Mouse (Mus musculus) large intestine, adult 2 months (tissue): ENCODE results near the gene Usp7. TPM values are rescaled to one million over a fixed set of nuclear protein-coding genes. Genes with fewer than 3 reads are reported as not detected.

Experiments
- DNase-seq: peaks from one replicate; pipeline ENCODE4 v3.0.0-alpha.2; 2012; ENCODE audit warnings: low read depth, low spot score
- WGBS: fragments of 180-500 bp; shearing (Covaris S2); methylation state at CpG from one replicate; pipeline ENCODE4 v1.1.7; 2018; 5-methylcytosine and 5-hydroxymethylcytosine counted together
- polyA plus RNA-seq: library from polyadenylated mRNA; depleted of rRNA; stranded (reverse); fragments of >200 nt; gene quantifications from 2 replicates; pipeline ENCODE4 v1.2.3, GENCODE M21; 2012

The Usp7 gene
- polyA plus RNA-seq, 1 experiment = 21.6 TPM

DNA sequence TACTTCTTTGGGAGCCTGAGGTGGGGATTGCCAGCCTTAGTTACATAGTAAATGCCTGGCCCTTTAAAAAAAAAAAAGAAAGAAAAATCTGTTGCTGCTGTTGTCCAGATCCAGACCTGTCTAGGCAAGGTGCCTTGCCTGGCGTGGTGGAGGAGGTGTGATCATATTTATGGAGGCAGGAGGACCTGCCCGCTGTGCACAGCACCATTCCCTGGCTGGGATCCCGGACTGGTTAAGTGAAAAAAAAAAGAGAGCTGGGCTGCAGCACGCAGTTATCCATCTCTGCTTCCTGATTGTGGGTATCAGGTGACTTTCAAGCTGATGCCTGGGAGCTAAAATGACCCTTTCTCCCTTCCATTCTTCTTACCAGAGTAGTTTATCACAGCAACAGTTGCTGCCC is 107.0 kb downstream of the Usp7 start:
- no peak for DNase-seq
- WGBS = 20% methylated on average over 4 of the region's 4 CpGs

DNA sequence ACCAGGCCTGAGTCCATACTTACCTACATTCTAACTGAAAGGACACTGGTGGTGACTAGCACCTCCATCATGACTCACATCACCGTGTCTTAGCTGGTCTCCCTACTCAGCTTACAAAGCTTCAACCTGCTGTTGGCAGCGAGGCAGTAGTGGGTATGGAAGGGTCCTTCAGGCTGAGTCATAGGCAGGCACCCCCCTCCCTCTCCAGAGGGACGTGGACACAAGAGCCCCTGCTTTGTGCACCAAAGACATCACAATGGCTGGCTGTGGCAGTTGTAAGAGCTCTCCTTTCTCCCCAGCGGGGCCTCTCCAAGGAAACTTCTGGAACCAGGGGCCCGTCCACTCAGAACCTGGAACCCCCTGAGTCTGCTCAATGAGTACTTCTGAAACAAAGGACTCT is 111.6 kb downstream of the Usp7 start, which contains the start of gene Gm5767:
Gm5767 (plus strand) TSS at position 301 of the 400 bp plus-strand sequence.
- 87% methylated on average over 5 of the region's 5 CpGs for WGBS
- no peak for DNase-seq

DNA sequence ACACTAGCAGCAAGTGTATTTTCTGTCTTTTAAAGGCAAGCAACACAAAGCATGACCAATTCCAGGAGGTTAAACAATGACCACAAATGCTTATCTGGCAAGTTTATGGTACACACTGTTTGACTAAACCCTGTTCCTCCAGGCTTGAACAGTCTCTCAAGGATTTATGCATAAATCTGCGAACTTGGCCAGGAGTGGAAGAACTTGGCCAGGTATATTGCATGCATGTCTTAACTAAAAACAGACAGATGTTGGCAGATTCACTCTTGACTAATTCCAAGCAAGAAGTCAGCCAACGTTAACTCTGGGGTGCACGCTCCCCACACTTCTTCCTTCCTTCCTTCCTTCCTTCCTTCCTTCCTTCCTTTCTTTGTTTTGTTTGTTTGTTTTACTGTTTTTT is 112.3 kb downstream of the Usp7 start:
- WGBS = 34% methylated on average over 3 of the region's 3 CpGs
- DNase-seq = no peak

DNA sequence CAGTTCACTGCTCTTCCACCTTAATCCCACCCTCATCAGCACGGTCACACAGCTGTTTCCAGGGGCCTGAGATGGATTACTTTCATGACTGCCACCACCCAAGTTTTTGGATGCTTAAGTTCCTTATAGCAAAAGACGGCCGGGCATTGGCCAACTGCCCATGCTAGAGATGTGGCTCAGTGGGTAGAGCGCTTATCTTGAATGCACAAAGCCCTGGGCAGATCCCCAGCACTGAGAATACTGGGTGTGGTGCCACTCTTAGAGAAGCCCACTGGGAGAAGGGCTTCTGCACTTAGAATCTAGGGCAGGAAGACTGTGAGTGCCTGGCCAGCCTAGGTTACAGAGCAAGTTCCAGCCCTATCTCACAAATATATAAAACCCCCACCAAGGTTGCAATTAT is 113.4 kb downstream of the Usp7 start:
- DNase-seq = no peak
- WGBS = 22% methylated on average over 4 of the region's 4 CpGs

DNA sequence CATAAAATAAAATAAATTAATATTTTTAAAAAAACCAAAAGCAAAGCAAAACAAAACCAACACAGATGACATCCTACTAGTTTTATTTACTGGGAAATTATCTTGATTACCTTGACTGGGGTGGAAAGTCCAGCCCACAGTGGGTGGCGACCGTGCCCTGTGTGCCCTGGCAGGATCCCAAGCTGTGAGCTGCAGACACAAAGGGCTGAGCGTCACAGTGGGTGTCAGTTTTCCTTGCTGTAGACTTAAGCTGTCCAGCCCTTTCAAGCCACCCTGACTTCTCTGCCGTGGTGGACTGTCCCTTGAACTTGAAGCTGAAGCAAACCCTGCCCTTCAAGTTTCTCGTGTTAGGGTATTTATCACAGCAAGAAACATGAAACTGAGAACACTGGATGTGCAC is 114.1 kb downstream of the Usp7 start:
- DNase-seq = no peak
- 22% methylated on average over 5 of the region's 5 CpGs for WGBS

DNA sequence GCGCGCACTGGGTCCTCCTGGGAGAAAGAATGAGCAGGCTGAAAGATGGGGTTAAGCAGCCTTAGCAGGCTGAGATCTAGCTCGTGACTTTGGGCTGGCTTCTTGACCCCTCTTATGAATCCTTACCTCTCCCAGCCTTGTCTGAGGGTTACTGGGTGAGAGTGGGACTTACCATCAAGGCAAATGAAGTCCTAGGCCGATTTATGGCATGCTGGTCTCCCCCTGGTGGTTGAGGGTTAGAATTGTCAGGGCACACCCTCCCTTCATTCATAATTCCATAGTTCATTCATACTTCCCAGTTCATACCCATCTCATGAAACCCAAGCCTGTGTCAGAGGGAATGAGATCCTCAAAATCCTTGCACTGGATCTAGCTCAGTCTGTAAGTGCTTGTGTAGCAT is 115.3 kb downstream of the Usp7 start:
- 51% methylated on average over 4 of the region's 4 CpGs for WGBS
- no peak for DNase-seq

DNA sequence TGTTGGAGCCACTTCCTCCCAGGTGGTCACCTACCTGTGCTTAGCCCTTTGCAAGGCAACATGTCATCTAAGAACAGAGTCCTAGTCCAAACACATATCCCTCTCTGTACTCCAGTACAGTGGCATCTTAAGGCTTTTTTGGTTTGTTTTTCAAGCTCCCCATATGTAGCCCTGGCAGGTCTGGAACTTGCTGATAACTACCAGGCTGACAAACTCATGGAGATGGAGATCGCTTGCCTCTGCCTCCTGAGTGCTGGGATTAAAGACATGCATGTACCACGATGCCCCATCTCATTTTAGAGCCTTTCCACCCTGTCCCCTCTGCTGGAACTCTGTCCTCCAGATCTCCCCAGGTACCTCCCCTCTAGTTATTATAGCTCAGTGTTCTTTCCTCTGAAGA is 115.9 kb downstream of the Usp7 start:
- DNase-seq = no peak
- 82% methylated on average over 2 of the region's 2 CpGs for WGBS

DNA sequence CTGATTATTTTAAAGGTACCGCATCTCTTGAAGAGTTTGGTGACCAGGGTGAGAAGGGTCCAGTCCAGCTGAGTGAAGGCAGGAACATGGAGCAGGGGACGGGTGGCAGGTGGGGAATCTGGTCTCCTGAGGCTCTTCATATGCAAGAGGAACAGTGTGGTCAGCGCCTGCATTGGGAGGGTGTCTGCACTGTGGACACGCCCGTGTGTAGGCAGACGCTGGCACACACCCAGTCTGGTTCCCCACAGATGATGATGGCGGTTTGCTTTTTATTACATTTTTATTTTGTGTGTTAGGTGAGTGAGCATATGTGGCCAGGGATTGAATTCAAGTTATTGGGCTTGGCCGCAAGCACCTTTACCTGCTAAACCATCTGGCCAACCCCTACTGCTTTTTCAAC is 116.5 kb downstream of the Usp7 start:
- DNase-seq = no peak
- WGBS = 40% methylated on average over 8 of the region's 8 CpGs

DNA sequence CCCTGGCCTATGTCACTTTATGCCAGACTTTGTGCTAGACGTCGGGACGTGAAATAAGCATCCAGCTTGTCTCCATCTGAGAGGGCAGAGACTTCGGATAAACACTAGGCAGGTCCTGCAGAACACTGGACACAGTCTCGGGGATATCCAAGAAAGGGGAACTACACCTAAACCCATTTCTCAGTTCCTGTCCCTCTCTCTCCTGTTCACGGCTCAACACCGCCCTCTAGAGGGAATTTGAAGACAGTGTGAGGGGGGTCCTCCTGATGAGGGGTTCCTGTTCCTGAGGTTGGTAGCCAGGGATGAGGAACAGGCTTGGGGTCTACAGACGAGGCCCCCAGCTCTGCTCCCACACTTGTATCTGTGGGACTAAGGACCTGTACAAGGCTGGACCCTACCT is 117.9 kb downstream of the Usp7 start:
- no peak for DNase-seq
- WGBS = 7% methylated on average over 8 of the region's 8 CpGs

DNA sequence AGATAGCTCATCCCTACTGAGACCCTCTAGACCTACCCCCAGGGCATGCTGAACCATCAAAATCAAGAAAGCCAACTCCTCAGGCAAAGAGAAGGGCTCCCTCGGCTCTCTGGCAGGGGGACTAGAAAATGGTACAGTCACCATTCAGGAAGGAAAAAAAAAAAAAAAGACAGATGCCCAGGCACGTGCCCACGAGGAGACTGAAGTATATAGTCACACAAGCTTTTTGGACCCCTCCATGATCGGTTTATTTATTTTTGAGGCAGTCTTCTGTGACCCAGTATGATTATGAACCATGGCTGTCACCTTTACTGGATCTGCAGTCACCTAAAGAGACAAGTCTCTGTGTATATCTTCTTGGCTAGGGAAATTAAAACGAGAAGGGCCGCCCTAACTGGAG is 118.8 kb downstream of the Usp7 start:
- WGBS = 58% methylated on average over 6 of the region's 6 CpGs
- no peak for DNase-seq

DNA sequence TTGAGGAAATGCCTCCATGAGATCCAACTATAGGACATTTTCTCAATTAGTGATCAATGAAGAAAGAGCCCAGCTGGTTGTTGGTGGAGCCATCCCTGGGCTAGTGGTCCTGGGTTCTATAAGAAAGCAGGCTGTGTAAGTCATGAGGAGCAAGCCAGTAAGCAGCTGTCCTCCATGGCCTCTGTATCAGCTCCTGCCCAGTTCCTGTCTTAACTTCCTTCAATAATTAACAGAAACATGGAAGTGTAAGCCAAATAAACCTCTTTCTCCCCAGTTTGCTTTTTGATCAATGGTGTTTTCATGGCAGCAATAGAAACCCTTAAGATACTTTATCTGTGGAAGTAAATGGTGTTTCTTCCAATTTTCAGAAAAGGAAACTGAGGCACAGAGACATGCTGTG is 119.3 kb downstream of the Usp7 start:
- DNase-seq = no peak

DNA sequence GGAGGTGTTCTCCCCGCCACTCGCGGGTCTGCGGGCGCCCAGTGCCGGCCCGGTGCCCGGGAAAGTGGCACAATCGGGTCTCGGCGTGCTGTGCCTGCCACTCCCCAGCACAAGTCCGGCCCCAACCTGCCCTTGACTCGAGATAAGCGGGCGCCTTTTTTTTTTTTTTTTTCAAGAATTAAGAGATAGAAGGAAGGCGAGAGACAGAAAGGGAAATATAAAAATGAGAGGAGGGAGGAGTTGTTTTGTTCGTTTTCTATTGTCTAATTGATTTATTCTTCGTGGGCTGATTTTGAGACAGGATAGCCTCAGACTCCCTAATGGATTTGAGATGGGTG is 119.8 kb downstream of the Usp7 start:
- no peak for DNase-seq
- WGBS = 1% methylated on average over 18 of the region's 18 CpGs

DNA sequence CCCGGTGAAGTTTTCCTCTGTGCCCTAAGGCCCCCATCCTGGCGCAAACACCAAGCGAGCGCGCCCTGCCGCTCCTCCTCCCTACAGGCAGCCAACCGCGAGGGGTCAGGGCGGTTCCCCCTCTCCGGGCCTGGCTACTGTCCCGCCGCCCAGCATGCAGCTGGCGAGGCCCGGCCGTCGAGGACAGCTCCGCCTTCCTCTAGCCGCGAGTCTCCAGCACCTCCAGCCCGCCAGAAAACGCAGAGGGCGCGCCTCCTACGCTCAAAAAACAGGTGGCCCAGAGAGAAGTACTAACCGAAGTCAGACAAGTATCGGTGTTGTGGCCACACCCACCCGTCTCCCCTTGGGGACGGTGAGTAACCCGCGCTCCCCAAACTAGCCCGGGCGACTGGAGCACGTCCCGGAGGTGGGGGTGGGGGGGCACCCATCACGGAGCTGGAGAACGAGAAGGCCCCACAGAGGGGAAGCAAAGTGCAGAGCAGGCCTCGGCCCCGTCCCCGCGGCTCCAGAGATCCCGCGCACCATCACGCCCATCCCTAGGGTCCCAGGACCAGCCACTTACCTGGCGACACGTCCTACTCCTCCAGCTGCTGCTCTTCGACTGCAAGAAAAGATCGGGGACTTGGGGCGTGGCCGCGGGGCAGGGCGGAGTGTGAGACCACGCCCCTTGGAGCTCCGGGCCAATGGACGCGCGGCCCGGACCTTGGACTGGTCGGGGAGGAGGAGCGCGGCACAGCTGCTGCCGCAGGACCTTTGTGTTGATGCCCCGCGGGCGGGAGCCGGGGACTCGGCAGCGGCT is 120.4 kb downstream of the Usp7 start, which contains the start of gene Carhsp1:
Carhsp1 (minus strand) TSS at position 605 of the 799 bp plus-strand sequence.
- peak; percentile 85 for DNase-seq
- 1% methylated on average over 67 of the region's 67 CpGs for WGBS

DNA sequence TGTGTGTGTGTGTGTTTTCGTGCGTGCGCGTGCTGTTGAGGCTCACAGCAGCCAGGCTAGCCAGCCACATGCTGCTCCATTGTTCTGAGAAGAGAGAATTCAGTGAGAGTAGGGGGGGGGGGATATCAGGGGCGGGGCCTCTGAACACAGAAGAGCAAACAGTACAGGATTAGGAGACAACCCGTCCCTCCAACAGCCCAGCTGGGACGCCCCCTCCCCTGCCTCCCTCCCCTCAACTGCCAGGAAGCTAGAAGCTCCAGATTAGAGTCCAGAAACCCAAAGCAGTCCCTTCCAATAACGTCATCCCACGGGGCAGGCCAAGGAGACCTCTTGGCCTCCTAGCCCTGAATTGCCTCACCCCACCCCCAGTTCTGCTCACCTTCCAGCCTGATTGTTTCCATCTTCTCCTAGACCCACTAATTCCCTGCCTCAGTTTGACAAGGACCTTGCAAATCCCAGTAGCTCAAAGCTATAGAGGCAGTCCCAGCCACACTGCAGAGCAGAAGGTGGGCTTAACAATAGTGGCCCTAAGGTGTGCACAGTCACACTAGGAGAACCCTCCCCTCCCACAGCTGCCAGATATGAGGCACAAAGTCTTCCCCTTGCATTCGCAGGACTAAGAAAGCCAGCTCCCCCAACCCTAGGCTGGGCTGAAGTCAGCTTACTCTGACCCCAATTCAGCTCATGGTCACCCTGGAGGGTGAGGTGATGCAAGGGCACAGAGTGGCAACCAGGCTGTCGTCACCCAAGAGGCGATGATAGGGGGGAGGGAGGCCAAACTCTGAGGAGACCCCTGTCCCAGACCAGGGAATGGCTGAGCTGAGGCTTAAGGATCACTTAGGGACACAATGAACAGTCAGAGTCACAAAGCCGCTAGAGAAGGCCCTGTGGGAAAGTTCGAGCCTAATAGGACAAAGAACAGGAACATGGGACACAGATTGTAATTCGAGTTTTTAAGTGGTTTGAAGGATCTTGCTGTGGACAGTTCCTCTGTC is 121.8 kb downstream of the Usp7 start:
- no peak for DNase-seq
- WGBS = 19% methylated on average over 14 of the region's 15 CpGs

DNA sequence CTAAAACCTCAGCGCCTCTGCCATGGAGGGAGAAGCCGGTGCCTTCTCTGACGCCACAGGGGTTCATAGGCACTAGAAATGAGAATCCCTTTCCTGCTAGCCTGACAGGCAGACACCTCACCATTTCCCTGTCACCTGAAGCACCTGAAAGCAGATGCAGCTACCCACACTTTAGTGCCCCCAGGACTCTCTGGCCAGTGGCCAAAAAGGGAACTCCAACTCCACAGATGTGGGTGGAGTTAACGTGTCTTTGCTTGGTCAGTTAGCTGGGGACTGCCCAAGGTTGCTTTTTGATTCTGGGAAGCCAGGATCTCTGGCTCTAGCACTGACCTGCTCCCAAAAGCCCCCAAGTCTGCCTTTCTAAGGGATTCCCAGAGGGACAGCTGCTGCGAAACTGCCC is 122.7 kb downstream of the Usp7 start:
- DNase-seq = no peak
- WGBS = 71% methylated on average over 5 of the region's 5 CpGs

DNA sequence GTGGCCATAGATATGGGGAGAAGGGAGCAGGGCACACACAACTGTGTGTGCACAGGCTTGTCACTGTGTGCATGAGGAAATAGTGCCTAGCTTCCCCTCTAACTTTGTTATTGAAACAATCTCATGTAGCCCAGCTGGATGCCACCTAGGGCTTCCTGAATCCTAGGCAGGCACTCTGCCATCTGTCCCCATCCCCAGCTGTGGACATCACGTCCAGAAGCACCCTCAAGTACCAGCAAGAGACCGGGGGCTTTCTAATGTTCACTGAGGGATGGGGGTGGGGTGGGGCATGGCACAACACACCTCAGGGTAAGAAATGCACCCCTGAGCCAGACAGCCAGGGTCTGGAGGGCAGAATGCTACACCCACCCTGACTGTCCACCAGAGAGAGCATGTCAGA is 123.7 kb downstream of the Usp7 start:
- 83% methylated on average over 2 of the region's 2 CpGs for WGBS
- DNase-seq = no peak

DNA sequence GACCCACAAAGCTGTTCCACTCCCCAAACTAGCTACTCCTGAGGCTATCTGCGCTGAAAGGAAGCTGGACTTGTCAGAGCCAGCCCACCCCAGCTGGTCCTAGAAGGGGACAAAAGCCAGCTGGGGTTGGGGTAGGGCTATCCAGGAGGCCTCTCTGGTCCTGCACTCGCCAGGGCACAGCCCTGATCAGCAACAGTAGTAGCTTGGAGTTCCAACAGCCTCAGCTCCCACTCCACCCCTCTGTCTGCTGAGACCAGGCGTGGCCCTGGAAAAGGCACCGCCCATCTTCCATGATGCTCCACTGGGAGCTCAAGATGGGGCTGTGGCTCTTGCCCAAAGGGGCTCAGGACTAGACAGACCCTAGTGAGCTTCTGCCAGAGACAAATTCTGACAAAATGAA is 124.3 kb downstream of the Usp7 start:
- WGBS = 45% methylated on average over 4 of the region's 4 CpGs
- no peak for DNase-seq

DNA sequence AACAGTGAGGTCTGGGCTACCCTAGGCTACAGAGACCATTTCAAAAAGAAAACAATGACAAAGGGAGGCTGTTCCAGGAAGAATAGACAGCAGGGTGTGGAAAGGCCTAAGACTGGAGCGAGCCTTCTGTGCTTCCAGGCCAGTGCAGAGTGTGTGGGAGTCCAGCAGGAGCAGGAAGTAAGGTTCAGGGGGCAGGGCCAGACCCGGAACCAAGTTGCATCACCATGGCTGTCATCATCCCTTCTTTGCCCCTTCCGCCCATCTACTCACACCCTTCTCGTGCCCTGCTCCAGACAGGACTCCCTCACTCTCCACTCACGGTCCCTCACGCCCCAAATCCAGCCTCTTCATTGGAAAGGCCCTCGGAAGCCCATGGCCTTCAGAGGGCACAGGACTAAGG is 124.8 kb downstream of the Usp7 start:
- 49% methylated on average over 7 of the region's 7 CpGs for WGBS
- no peak for DNase-seq

DNA sequence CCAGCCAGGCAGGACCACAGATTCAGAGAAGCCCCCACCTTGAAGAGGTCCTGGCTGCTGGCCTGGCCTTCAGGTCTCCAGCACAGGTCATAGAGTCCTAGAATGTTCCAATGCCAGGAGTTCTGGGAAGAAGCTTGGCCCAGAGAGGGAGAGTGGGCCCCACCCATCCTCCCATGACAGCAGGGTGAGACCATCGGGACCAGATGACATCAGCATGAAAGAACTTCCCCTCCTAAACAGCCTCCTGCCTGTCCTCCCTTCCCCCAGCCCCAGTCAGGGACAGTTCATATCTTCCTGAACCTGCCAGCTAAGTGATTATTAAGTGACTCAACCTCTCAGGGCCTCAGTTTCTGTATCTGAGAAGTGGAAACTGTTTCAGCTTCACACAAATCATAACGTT is 125.7 kb downstream of the Usp7 start:
- no peak for DNase-seq
- WGBS = 19% methylated on average over 2 of the region's 2 CpGs

DNA sequence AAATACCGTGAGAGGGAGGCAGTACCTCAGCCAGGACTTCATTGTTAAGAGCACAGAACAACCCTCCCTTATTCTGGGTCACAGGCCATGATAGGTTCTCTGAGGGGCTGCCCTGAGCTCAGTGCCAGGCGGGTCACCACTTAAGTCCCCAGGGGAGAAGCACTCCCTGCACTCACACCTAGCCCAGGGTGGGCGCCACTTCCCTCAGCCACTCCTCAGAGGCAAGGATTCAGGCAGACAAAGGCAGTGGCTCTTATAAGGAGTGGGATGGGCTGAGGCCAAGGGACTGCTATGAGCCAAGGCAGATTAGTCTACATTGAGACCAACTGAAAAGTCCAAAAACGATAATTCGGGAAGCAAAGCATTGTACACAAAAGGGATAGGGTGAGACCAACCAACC is 126.7 kb downstream of the Usp7 start:
- no peak for DNase-seq
- 59% methylated on average over 5 of the region's 5 CpGs for WGBS
